Mouse (Mus musculus) ES-E14 (cell line): ENCODE data around the gene Mmp8. TPM values are rescaled to one million over a fixed set of nuclear protein-coding genes. Genes with fewer than 3 reads are reported as not detected.

ENCODE experiments used
- DNase-seq: peaks from one replicate; pipeline ENCODE4 v3.0.0-alpha.2; 2013; ENCODE audit warnings: low read depth, low spot score
- H3K27ac ChIP-seq: 2 replicates; pipeline ENCODE4 v1.5.1; 2012; ENCODE audit warnings: low read depth, mild to moderate bottlenecking, low read length, moderate library complexity, mixed read lengths; ENCODE audit not compliant: poor library complexity, insufficient read depth, severe bottlenecking
- H3K36me3 ChIP-seq: 2 replicates; pipeline ENCODE4 v1.6.1; 2012; ENCODE audit warnings: mild to moderate bottlenecking, low read length, moderate library complexity, mixed read lengths; ENCODE audit not compliant: control insufficient read depth, poor library complexity, insufficient read depth, severe bottlenecking
- H3K4me1 ChIP-seq, 2 experiments: fragments of 150-350 bp in 1 of 2; sonication (generic) in 1 of 2; 2 replicates each; pipeline ENCODE4 v1.6.1; 2012; ENCODE audit warnings: low read length in 2 of 2, mild to moderate bottlenecking in 1 of 2, mixed read lengths in 1 of 2; ENCODE audit not compliant: control insufficient read depth in 2 of 2, insufficient read depth in 2 of 2, poor library complexity in 1 of 2
- H3K4me3 ChIP-seq, 2 experiments: fragments of 150-350 bp in 1 of 2; sonication (generic) in 1 of 2; 2 replicates each; pipeline ENCODE4 v1.5.1; 2012; ENCODE audit warnings: low read length in 2 of 2, low read depth in 1 of 2, mild to moderate bottlenecking in 1 of 2, mixed read lengths in 1 of 2; ENCODE audit not compliant: insufficient read depth in 1 of 2, poor library complexity in 1 of 2, severe bottlenecking in 1 of 2
- H3K9ac ChIP-seq: 2 replicates; pipeline ENCODE4 v1.6.1; 2012; ENCODE audit warnings: low read depth, mild to moderate bottlenecking, low read length, mixed read lengths; ENCODE audit not compliant: poor library complexity, insufficient read depth, severe bottlenecking
- H3K9me3 ChIP-seq: fragments of 150-350 bp; sonication (generic); 2 replicates; pipeline ENCODE4 v1.6.1; 2012; ENCODE audit warnings: low read depth, mild to moderate bottlenecking, low read length; ENCODE audit not compliant: control insufficient read depth, insufficient read depth
- CHD2 ChIP-seq: IDR thresholded peaks from 2 replicates; pipeline ENCODE4 v1.6.1; 2014; ENCODE audit warnings: mild to moderate bottlenecking, low read depth, low read length, inconsistent platforms
- HCFC1 ChIP-seq: IDR thresholded peaks from 2 replicates; pipeline ENCODE4 v1.6.1; 2012; ENCODE audit warnings: low read length, inconsistent platforms, borderline replicate concordance; ENCODE audit not compliant: insufficient read depth
- MAFK ChIP-seq: IDR thresholded peaks from 2 replicates; pipeline ENCODE4 v1.6.1; 2014; ENCODE audit warnings: mild to moderate bottlenecking, low read depth, low read length, inconsistent platforms; ENCODE audit not compliant: insufficient read depth
- ZC3H11A ChIP-seq: IDR thresholded peaks from 2 replicates; pipeline ENCODE4 v1.6.1; 2012; ENCODE audit warnings: low read depth, mild to moderate bottlenecking, inconsistent platforms, low read length, borderline replicate concordance
- ZNF384 ChIP-seq: IDR thresholded peaks from 2 replicates; pipeline ENCODE4 v1.6.1; 2012; ENCODE audit warnings: low read depth, low read length, inconsistent platforms
- in situ Hi-C, 2 experiments: fragments of 600-800 bp; cut with MboI; formaldehyde crosslinking; loops; one replicate each; pipeline ENCODE4 v1.15.1; 2025; ENCODE audit warnings: low sequenced_read_pairs in 2 of 2, inconsistent platforms in 1 of 2; ENCODE audit not compliant: unreplicated experiment in 2 of 2
- total RNA-seq: library from RNA; depleted of rRNA; stranded (reverse); fragments of 300-350 nt; gene quantifications from 2 replicates; pipeline ENCODE4 v1.2.3, GENCODE M21; 2012

Gene Mmp8
- total RNA-seq, 1 experiment: not detected

GRCm38 (mm10) chr9:7553536-7553935 lies 4.7 kb upstream of the Mmp8 start:
- H3K9me3 ChIP-seq: no peaks in the 10 kb centered on the region
- H3K9ac ChIP-seq: no peak overlapping the region
- in situ Hi-C loops: no loop called here
- H3K36me3 ChIP-seq: no peaks in the 10 kb centered on the region
- no peak overlapping the region for H3K4me3 ChIP-seq
- no peak for TF ChIP-seq ZC3H11A
- DNase-seq: no peak
- no peaks in the 10 kb centered on the region for H3K4me1 ChIP-seq
- no peak overlapping the region for H3K27ac ChIP-seq

GRCm38 (mm10) chr9:7554382-7554781 lies 3.9 kb upstream of the Mmp8 start:
- Histone ChIP-seq H3K9me3 (no peaks in the 10 kb centered on the region), H3K9ac (no peak overlapping the region), H3K27ac (no peak overlapping the region), H3K4me3 (no peak overlapping the region), H3K4me1 (no peaks in the 10 kb centered on the region), H3K36me3 (no peaks in the 10 kb centered on the region)
- TF ChIP-seq HCFC1 (no peak), MAFK (no peak), ZC3H11A (peak; percentile 22; the same call in 1 of the 2 replicates), ZNF384 (no peak), CHD2 (no peak)
- in situ Hi-C loops: no loop called here
- DNase-seq: peak; percentile 8

DNA sequence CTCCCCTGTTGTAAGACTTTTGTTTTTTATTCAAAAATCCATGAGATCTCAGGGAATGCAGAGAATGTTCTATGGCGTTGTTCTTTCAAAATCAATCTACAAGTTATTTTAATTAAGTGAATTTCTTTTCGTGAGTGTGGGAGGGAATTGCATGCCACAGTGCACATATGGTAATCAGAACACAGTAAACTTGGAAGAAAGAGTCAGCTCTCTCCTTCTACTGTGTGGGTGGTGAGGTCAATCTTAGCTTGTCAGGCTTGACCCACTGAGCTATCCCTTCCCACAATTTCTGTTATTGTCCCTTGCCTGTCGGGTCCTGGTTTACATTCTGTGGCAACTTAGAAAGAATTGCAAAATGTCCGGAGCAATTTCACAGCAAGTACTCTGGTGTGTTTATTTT lies 1.8 kb downstream of the Mmp8 start:
- no peak overlapping the region for H3K27ac ChIP-seq
- TF ChIP-seq CHD2 (no peak), ZNF384 (no peak), ZC3H11A (no peak), HCFC1 (no peak), MAFK (no peak)
- in situ Hi-C loops: no loop called here
- H3K36me3 ChIP-seq: no peaks in the 10 kb centered on the region
- H3K9me3 ChIP-seq: no peaks in the 10 kb centered on the region
- no peak overlapping the region for H3K4me3 ChIP-seq
- H3K9ac ChIP-seq: no peak overlapping the region
- no peaks in the 10 kb centered on the region for H3K4me1 ChIP-seq
- DNase-seq: no peak

DNA sequence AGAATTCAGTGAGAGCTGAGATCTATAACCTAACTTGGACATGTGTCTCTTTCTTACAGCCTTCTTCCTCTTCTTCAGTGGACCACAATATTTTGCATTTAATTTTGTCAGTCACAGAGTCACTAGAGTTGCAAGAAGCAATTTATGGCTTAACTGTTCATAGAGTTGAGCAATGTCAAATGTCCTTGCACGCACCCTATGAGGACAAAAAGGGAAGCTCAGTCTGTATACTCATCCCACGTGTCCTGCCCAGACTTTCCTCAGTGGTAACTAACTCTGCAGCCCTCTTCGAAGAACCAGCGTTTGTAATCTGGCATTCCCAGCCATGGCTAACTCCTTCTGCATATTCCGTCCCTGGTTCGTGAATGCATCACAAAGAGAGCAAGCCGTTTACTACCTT lies 9.1 kb downstream of the Mmp8 start:
- no peaks in the 10 kb centered on the region for H3K36me3 ChIP-seq
- H3K9me3 ChIP-seq: no peaks in the 10 kb centered on the region
- H3K9ac ChIP-seq: no peak overlapping the region
- in situ Hi-C loops: no loop called here
- no peak for TF ChIP-seq HCFC1
- TF ChIP-seq MAFK: no peak
- TF ChIP-seq ZC3H11A: no peak
- no peak for TF ChIP-seq ZNF384
- TF ChIP-seq CHD2: no peak
- no peak overlapping the region for H3K4me3 ChIP-seq
- no peak for DNase-seq
- H3K4me1 ChIP-seq: no peaks in the 10 kb centered on the region
- no peak overlapping the region for H3K27ac ChIP-seq

GRCm38 (mm10) chr9:7567923-7568322 lies 9.7 kb downstream of the Mmp8 start:
- Histone ChIP-seq H3K36me3 (no peaks in the 10 kb centered on the region), H3K9ac (no peak overlapping the region), H3K4me1 (no peaks in the 10 kb centered on the region), H3K27ac (no peak overlapping the region), H3K9me3 (no peaks in the 10 kb centered on the region), H3K4me3 (no peak overlapping the region)
- in situ Hi-C loops: no loop called here
- TF ChIP-seq CHD2: no peak
- no peak for TF ChIP-seq MAFK
- TF ChIP-seq HCFC1: no peak
- no peak for TF ChIP-seq ZC3H11A
- no peak for TF ChIP-seq ZNF384
- no peak for DNase-seq
